Mouse (Mus musculus): ENCODE measurements at regions not wholly inside any gene's neighbourhood (a gene's known extent, or its start where the extent isn't known, plus 50 kb on each side); places are given as distances from the start of the nearest gene placed in this dataset.

DNA sequence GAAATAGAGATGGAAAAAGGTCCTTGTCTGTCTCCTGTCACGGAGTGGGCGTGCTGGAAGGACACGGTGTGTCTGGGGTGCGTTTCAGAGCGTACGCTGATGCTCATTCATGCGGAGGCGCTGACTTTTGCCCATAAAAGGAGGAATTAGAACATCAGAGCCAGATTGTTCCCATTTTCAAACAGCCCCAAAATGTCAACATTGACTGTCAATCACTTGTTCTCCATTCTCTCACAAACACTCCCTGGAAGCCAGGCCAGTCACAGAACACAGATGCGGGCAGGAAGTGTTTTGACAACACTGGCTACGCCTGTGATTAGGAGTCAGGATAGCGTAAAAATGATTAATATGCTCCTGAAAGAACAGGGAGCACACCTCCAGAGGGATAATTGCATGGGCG is 157.1 kb upstream of the Ankrd55 start:
- no peak for DNase-seq

DNA sequence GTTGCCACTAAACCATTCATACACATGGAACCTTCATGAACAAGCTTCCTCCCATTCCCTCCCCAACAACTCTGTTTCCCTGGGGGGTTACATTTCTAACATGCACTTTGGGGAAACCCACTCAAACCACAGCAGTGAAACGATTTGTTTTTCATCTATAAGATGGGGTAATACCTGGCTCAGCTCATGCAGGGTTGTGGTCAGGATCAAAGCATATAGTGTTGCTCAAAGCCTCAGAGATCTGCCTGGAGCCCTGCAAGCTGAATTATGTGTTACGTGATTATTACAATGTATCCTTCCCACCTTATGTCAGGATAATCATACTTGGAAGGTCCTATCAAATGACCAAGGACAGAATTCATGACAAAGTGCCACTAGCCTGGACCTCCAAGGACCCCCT is 154.5 kb upstream of the Ankrd55 start:
- DNase-seq = no peak

DNA sequence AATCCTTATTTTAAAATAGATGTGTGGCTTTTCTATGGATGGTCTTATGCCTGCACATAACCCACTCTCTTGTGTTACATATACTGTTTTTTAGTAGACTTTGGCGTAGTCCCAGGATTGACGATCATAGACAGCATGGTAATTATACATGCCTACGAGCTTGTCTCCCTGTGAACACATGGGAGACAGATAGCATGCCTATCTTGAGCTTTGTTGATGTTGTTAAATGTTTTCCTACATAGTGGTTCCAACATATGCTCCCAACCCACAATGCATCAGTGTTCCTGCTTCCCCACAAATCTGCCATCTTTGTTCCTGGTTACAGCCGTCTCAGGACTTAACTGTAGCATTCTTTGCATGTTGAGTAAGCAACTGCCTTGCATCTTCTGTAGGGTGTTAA is 153.6 kb upstream of the Ankrd55 start:
- DNase-seq = no peak

DNA sequence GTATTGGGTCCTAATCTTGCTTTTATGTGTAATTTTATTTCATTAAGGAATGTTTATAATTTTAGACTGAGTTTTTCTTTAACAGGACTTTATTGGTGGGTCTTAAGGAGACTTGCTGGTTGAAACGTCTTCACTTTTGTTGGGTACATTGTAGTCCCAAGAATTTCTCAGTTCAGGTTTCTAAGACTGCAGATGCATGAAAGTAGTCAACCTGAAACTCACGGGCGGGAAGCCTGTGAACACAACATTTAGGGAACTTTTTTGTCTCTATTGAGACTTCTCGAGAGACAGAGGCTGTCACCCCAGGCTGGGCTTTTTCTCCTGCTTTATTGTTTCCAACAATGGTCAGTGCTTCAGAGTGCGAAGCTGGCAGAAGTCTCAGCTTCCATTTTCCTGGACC is 152.5 kb upstream of the Ankrd55 start:
- DNase-seq = no peak

DNA sequence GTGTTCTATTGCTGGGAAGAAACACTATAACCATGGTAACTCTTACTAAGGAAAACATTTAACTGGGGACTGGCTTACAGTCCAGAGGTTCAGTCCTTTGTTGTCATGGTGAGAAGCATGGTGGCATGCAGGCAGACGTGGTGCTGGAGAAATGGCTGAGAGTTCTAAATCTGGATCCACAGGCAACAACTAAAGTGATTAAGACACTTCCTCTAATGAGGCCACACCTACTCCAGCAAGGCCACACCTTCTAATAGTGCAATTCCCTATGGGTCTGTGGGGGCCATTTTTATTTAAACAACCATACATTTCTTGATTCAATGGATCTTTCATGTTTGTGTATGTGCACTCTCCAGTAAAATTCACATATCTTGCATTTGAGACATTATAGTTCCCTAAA is 151.4 kb upstream of the Ankrd55 start:
- DNase-seq = no peak

DNA sequence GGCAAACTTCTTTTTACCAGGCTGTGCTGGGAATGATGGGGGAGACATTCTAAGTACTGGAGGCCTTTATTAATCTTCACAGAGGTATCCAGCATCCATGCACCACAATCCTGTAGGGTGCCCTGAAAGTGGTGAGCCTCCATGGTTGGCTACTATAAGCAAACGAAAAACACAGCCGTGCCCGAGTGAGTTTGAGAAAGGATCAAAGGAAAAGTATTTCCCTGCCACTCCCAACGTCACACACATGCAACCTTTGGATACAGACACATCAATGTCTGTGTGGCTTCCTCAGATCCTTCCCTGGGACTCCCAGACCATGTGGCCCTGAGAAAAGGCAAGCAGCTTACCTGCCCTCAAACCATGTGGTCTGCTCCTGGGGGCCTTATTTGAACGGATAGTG is 147.4 kb upstream of the Ankrd55 start:
- DNase-seq = no peak

DNA sequence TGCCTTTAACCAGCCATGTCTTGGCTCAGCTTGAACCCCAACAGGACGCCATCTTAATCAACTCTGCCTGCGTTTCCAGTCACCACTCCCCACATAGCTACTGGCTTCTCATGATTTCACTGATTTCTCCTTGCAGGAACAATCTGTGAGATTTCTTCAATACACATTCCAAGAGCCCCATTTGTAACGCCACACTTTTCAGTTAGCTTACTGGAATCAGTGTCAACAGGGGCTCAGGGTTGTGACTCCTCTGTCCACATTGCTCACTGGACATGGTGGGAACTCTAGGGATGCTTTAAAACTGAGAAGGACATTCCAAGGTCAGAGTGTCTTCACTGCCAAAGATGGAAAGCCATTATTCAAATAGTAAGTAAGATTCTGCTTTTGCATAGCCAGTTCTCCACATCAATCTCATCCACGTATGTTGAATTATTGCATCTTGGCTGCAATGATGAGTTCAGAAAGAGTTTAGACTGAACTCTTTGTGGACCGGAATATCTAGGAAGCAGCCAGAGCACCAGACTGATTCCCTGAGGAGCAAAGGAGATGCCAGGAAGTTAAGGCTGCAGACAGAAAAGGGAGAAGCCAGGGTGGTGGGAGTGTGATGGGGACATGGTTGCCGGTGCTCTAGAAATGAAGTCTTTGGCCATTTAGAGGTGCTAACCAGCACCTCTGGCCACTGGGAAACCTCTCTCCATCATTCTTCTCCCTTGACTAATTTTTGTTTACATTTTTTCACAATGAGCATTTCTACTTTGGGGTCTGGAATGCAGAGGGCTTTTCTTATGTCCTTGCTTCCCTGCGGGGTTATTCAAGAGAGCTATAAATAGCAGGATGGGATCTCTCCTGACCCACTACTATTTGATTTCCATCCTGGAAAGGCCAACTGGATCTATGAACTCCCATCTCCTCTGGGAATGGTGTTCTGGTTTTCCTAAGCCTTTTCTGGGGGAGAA is 143.6 kb upstream of the Ankrd55 start:
- no peak for DNase-seq

DNA sequence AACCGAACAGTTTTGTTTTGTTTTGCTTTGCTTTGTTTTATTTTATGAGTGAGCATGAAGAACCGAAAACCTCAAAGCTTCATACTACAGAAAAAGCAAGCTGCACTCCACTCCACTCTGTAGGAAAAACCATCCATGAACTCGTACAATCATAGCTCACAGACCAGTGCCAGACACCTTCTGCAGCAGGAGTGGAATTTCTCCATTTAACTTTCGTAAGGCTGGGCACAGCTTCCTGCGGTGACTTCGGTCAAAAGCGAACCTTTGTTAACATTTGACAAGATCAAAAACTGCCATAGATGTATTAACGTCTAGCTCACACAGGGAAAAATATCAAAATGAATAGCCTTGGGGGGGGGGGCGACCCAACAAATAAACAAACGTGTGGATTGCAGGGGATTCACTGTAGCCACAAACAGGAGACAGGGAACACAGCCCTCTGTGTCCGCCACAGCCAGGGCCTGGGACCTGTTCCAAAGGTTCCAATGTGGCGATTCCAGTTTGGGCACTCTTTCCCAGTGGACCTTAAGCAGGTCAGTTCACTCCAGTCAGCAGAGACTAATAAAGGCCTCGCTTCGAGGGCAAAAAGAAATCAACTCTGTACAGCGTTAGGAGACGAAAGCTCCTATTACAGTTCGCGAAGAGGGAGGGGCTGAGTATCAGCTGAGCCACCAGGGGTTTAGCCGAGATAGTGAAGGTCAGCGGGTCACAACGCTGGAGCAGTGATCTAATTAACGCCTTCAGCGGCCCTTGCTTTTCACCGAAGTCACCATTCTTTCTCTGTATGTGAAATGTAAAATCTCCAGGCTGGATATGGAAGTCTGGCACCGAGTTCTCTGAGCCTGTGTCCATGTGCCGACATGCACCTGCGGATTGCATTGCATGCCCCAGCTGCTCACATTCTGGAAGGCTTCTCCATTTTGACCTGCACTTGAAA is 135.4 kb upstream of the Ankrd55 start:
- DNase-seq = no peak

DNA sequence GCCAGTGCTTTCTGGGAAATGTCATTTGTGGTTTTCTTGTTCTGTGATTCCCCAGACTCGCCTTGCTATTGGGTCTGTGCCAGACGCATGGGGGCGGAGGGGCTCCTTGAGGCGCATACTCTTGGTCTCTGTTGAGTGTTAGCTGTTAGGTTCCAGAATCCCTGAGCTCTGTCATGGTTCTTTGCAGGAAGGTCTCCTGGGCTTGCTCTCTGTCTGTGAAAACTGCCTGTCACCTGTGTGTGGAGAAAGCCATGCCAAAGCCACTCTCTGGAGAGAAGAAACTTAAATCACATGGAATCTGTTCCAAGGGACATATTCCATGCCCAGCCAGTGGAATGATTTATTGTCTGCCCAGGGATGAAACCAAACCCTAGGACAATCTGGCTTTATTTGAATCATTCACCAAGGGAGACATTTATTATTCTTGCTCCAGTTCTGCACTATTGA is 134.5 kb upstream of the Ankrd55 start:
- no peak for DNase-seq

DNA sequence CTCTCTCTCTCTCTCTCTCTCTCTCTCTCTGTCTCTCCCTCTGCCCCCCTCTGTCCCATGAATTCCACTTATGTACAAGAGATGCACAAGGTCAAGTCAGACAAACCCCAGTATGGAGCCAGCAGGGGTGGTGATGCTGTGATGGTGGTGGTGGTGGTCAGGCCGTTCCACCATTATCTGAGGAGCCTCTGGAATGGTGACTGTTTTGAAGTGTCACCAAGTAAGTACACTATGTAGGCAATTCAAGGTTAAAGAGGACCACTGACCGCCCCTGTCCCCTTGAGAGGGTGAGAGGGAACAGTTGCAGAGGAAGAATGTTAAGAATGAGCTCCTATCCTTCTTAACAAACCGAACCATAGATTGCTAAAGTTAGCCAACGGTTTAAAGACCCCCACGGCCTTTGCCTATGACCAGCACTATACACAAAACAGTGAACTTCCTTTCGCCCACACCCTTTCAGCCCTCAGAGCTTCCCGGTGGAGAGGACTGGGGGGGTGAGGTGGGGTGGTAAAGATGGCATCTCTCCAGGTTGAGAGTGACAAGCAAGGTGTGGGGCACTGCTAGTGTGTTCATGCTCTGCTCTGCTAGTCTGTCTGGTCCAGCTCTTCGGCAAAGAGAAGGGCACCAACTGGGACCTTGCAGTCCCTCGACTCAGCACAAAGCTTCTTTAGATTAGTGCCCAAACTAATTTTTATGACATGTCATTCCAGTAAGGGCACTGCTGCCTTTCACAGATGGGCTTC is 128.7 kb upstream of the Ankrd55 start:
- DNase-seq = no peak

DNA sequence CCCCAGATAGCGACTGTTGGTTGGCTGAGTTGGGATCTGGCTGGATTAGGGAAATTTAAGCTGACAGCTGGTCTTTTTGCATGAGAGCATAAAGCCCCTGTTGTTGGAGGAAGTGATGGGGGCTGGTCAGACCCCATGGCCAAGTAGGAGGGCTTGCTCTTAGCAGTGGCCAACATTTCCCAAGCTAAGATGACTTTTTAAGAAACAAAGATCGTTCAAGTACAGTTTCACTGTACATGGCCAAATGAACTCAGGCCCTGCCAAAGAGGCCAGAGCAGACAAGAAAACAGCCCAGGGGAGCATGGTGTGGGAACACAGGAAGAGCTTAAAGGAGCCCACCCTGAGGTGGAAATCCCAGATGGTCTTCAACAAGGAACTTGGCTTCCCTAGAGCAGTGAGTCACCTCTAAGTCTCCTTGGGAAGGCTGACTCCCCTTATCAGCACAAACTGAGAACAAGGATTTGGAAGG is 128.0 kb upstream of the Ankrd55 start:
- DNase-seq = no peak

DNA sequence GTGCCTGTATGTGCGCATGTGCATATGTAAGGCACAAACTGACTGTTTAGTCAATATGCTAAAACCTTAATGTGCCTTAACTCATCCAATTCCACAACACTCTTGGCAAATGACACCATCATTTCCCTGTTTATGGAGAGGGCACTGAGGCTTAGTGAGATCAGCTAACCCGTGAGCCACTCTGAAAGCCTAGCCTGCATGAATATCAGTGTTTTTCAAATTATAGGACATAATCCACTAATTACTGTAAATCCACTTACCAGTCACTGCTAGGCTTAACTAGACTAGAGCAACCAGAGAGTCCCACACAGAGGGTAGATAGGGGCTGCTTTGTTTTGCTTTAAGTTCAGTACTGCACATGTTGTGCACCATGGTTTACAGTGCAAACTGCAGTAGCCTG is 127.5 kb upstream of the Ankrd55 start:
- DNase-seq = no peak

DNA sequence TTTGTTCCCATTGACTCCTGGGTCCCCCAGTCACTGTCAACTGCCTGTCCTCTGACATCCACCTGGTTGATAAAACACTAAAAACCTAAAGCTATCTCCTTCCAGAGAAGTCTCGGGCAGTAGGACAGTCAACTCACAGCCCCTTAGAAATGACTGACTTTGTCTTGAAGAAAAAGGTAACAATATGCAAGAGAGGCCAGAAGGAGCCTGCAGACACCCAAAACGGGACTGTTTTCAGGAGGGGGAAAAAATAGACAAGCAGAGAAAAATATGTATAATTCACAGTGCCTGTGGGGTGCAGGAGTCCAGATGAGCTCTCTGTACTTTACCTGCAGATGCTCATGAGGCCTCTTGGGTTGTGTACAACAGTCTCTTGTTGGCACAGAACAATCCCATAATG is 126.4 kb upstream of the Ankrd55 start:
- no peak for DNase-seq

DNA sequence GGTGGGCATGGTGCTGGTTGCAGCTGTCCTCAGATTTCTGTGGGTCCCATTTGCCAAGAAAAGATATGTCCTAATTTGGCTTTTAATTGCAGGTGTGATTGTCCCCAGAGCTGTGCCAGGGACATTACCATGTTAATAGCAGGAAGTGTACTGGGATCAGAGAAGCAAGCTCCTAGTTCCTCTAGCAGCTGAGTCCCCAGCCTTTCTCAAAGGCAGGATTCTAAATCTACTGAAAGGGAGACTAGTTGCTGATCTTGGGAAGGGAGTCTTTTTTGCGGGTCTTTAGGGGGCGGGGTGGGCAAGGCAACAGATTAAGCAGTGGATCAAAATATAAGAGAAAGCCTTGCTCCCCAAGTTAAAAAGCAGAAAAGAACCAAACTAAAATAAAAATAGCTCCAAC is 122.3 kb upstream of the Ankrd55 start:
- DNase-seq = no peak

DNA sequence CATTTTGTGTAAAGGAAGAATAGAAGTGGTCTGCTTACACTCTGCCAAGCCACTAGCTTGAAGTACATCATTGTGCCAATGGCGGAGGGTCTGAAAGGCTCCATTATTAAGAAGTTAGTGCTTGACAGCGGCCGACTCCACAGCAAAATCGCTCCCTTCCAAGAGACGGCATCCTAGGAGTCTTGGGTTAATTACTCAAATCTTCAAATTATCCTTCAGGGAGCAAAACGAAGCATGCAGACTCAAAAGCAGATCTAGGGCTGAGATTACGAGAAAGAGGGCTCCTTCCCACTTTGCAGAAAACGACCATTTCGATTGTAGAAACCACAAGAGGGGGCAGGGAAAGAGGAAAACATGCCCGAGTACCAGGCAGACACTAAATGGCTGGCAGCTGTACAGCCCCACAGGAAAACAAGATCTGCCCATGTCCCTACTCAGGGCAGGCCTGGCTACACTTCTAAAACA is 121.9 kb upstream of the Ankrd55 start:
- no peak for DNase-seq

DNA sequence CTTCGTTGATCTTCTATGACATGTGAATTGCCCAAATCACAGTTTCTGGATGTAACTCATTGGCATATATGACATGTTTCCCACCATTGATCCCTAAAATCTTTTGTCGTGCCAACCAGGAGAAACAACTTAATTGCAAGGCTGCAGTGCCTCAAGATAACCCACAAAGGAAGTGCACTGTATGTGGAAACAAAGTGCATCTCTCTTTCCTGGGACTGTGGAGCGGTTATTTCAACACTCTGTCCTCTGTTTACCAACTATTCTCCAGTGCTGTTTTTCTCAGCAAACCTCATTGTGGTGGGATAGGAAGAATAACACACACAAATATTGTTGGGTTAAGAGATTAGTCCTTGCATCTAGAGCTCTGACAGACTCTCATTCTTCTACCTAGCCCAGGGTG is 119.8 kb upstream of the Ankrd55 start:
- no peak for DNase-seq

DNA sequence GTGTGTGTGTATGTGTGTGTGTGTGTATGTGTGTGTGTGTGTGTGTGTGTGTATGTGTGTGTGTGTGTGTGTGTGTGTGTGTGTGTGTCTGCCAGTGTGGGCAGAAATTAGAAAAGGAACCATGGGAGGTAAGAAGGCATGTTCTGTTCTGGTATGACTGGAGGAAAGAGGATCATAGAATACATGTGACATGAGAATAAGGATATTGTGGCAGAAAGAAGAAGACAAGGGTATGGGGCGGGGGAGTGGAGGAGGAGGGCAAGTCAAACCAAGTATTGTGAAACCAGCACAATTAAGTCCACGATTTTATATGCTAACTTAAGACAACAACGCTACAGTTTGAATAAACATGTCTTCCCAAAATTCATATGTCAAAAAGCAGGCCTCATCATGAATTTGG is 117.4 kb upstream of the Ankrd55 start:
- no peak for DNase-seq

DNA sequence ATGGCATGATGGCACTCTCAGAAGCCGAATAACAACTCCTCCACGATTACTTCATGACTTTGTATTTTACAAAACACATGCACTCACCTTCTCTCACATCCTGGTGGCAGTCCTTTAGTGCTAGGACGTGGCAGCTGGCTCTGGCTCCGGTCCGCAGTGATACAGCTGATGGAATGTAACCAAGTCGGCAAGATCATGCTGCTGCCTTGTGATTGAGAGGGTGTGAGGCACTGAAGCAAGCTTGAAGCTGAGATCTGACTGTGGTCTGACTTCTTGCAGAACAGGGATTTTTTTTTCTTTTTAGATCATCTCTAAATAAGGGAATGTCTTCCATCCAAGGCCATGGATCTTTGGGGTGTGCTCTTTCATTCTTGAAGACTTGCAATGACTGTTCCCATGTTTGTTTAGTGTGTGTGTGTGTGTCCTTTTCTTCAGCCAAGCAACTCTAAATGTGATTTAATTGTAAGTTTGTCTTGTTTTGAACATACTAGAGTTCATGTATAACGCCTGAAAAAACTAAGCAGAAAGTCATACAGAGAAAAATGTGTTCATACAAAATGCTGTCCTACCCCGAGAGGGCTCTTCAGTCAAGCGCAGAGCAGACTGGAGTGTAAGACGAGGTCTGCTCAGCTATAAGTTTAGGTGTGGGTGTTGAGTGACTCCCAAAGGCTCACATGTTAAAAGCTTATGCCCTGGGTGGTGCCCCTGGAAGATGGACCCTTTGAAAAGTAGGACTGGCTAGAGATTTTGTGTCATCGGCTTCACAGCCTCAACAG is 116.1 kb upstream of the Ankrd55 start:
- no peak for DNase-seq

DNA sequence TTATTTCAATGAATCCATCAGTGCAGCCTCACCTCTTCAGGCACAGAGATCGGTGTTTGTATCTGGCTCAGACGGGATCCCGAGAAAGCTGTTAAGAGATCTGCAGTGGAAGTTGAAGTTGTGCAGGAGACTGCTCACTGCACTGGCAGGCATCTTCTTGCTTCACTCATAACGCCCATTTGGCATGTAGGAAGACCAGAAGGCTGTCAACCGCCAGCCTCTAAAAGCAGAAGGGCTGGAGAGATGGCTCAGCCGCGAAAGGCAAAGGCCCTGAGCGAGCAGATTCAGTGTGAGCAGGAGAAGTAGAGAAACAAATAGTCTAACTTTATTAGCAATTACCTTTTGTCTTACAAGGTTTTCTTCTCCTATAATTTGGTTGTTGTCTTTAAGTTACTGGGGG is 114.3 kb upstream of the Ankrd55 start:
- no peak for DNase-seq

DNA sequence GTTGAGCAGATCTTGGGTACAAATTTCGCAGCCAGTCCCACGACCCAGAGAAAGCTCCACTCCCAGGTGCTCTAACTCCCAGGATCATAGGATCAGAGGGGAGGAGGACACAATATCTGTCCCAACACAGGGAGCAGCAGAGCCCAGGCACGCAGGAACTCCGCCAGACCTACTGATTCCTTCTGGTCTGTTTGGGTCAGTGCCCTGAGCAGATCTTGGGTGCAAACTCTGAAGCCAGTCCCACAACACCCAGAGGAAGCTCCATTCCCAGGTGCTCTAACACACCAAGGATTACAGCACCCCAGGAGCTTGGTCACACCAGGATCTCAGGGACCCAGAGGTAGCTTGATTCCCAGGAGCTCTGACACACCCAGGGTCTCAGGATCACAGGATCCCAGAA is 110.2 kb upstream of the Ankrd55 start:
- no peak for DNase-seq

DNA sequence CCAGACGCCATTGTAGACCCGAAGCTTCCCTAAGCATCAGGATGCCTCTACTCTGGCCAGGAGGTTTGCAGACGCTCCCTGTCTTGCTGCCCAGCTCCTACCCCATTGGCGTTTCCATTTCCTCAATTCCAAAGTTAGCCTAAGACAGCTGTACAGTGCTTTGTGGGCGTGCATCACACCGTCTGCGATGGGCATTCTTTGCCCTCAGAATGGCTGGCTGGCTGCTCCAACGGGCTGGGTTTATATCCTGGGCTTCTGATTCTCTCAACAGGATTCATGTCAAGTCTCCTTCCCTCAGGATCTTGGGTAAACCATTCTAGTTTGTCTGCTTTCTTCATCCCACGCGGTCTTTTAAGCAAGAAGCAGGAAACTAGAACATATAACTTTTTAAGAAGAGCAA is 104.3 kb upstream of the Ankrd55 start:
- DNase-seq = no peak

DNA sequence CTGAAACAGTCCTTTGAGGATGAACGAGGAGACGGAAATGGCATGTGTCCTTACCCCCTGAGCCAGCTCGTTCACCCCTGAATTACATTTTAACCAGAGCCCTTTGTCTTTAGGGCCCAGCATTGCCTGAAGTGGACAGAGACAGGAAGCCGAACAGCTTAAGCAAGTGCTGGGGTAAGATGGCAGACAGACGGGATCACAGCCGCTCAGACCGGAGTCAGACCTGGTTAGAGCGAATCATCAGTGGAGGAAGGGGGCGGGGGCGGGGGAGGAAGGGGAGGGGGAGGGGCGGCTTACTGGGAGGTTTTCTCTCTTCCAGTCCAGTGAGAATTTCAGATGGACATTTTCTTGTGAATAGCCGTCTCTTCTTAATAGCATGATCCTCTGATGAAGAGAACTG is 103.1 kb upstream of the Ankrd55 start:
- DNase-seq = no peak

Measured in spleen, adult 18-20 months (tissue).